Mouse (Mus musculus) hematopoietic stem cell, adult 5-6 weeks (primary cell): Measurements from ENCODE around the gene Ddah1. TPM values are rescaled to one million over a fixed set of nuclear protein-coding genes. Genes with fewer than 3 reads are reported as not detected.

Experiments
- ATAC-seq, 2 experiments: fragments of 125-278 bp in 1 of 2; replicated peaks in 1 of 2; 2 replicates each; pipeline ENCODE4 v1.8.0; 2016 to 2017; ENCODE audit warnings: inconsistent platforms in 2 of 2, mild to moderate bottlenecking in 2 of 2, moderate number of reproducible peaks in 2 of 2, low read depth in 1 of 2, moderate TSS enrichment in 1 of 2; ENCODE audit not compliant: low FRiP score in 2 of 2, poor library complexity in 2 of 2, severe bottlenecking in 2 of 2, insufficient read depth in 1 of 2, low TSS enrichment in 1 of 2
- total RNA-seq: library from RNA; stranded (forward); fragments of 172-1452, 232-1000 nt; gene quantifications from 2 replicates; pipeline ENCODE4 v1.2.3, GENCODE M21; 2017

Gene Ddah1
- total RNA-seq, 1 experiment from 2014 or later, result not detected

DNA sequence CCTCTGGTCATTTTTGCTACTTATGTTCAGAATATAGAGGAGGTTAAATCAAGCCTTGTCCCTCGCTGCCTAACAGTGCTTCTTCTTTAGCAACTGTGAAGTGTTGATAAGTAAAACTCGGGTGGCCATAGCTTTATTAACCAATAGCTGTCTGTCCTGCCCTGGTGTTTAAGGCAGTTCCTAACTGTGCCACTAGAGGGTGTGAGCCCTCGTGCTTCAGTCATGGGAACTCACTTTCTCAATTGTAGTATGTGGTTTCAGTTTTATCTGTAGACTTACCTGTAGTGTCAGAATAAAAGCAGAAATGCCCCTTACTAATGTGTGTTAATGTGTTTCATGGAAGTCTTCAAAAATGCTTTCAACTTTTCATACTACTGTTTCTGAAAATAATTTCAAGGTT is 183.5 kb downstream of the Ddah1 start:
- ATAC-seq, result peak; percentile 61 to 68

Other genes with a start within 250 kb of the Ddah1 start
- gene Znhit6, start 182.5 kb upstream of the Ddah1 start, total RNA-seq, result 22.1 and 48.8 TPM in 2 replicates
- gene Ccn1, start 108.7 kb upstream of the Ddah1 start, total RNA-seq, result 0.13 TPM in 1 of 2 replicates, not detected in the other
- 56.9 and 62.3 TPM in 2 replicates for gene Bcl10, start 164.1 kb downstream of the Ddah1 start, total RNA-seq
- 16.6 and 39.2 TPM in 2 replicates for gene 2410004B18Rik, start 179.3 kb downstream of the Ddah1 start, total RNA-seq
- gene Syde2, start 229.2 kb downstream of the Ddah1 start, total RNA-seq, result 14.0 and 22.6 TPM in 2 replicates